Mouse (Mus musculus) c-Kit-positive CD71-positive TER-119-negative erythroid progenitor cells, embryonic 14.5 days (primary cell): Measurements from ENCODE around the gene Atp5j2.
"Not testable (repeated sequence)": the region's sequence is repeated elsewhere in the genome, so short reads cannot be mapped to it uniquely, and the experiment has no call there.

Source experiments
- DNase-seq: peaks from one replicate; pipeline ENCODE4 v3.0.0-alpha.2; 2013; ENCODE audit warnings: low read depth

The Atp5j2 gene

DNA sequence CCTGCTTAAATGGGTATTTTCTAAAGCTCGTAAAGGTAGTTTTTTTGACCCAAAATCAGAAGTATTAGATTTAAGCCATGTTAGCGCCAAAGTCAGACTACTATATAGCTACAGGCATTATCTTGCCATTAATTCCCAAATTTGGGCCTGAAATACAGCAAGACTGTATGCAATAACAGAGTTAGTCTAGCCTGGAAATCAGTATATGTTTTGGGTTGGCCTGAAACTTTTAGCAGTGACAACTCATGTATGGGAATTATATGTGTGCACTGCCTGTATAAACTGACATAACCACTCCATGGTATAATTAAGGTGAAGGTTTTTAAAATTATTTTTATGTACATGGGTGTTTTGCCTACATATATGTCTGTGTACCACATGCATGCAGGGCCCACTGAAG lies at the start of gene Atp5j2:
Gene Atp5j2 (minus strand): TSS at position 101 of the 400 bp plus-strand sequence.
- DNase-seq: no peak

DNA sequence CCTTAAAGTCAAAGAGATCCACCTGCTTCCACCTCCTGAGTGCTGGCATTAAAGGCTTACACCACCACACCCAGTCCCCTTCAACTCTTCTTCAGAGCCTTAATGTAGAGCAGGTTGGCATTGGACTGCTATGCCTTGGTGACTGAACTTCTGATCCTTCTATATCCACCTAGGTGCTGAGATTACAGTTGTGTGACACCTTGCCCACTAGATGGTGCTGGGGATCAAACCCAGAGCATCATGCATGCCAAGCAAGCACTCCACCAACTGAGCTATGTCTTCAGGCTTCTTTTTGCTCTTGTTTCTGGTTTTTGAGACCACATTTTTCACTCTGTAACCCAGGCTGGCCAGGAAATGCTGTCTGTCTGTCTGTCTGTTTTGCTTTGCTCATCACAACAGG lies 42.8 kb upstream of the Atp5j2 start:
- no peak for DNase-seq

DNA sequence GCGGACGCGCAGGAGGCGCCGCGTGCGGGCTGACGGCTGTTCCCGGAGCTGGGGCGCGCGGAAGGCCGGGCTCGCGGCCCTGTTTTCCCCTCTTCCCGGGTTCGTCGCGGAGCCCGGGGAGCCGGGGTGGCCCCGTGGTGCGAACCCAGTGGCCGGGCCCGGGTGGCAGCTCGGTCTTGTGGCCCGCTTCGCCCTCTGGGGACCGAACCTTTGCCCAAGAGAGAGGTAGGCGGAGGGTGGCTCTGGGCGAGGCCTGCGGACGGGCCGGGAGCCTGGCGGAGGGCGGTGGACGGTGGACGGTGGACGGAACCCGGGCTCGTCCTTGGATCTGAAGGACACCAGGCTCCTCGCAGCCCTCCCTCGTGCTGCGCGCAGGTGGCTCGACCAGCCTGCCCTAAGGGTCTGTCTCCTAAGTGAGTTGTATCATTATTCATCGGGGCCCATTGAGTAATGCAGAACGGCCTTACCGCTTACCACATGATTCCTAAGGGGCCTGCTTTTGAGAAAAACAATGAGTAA lies 40.1 kb upstream of the Atp5j2 start:
- no peak for DNase-seq

DNA sequence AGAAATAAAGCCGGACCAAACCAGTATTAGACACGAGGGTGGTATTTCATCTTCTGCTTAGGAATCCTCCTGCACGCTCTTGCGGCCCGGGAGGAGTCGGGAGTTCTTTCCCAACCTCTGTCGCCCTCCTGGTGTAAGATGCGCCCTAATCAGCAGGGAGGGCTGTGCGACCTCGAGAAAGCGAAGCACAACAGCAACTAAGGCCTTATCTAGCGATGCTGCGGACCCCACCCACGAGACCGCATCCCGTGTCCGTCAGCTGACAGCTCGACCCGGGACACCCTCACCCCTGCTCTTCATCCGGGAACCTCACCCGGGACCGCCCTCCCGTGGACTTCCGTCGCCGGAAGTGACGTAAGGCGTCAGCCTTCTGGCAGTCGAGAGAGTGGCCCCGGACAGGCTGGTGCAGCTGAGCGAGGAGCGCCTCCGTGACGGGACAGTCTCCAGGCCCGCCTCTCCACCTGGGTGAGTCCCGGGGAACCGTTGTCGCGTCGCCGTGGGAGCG lies 39.6 kb upstream of the Atp5j2 start, which contains the start of gene Zfp655:
Gene Zfp655 (plus strand): TSS at position 349 of the 505 bp plus-strand sequence.
- DNase-seq: peak; percentile 92

DNA sequence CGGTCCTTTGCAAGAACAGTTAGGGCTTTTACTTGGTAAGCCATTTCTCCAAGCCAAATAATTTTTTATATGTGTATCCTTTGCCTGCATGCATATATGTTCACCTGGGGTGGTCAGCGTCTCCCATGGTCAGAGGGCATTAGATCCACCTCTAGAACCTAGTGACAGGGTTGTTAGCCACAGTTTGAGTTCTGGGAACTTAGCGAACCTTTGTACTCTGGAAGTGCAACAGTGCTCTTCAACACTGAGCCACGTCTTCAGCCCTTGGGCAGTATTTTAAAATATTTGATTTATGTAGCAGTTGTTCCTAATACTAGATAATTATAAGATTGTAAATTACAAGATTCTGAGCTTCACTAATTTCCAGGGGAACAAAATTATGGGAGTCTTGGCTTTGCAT lies 38.8 kb upstream of the Atp5j2 start:
- DNase-seq: no peak

DNA sequence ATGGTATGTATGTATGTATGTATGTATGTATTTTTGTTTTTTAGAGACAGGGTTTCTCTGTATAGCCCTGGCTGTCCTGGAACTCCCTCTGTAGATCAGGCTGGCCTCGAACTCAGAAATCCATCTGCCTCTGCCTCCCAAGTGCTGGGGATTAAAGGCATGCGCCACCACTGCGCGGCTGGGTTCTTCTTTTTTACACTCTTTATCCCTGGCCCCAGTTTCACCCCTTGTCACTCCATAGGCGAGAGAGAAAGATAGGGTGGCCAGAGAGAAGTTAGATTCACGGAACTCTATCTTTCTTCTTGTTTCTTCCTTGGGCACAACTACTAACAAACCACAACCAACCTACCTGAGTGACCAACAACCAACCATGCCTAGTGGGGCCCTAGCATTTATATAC lies 37.4 kb upstream of the Atp5j2 start:
- not testable (repeated sequence) for DNase-seq

DNA sequence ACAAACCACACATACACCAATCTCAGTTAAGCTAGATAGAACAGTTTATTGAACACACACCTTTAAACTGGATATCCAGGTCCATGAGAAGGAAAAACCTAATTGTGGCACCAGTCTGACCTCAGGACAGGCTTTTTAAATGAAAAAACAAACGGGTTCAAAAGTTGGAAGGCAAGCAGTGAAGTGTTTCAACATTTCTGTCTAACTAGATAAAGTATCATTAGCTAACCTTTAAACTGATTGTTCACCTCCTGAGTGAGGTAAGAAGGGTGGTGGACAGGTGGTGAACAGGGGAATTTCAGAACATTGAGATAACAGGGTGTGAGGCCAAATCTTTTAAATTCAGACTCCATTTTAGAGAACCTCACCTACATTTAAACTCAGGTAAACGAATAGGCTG lies 34.6 kb upstream of the Atp5j2 start:
- no peak for DNase-seq

DNA sequence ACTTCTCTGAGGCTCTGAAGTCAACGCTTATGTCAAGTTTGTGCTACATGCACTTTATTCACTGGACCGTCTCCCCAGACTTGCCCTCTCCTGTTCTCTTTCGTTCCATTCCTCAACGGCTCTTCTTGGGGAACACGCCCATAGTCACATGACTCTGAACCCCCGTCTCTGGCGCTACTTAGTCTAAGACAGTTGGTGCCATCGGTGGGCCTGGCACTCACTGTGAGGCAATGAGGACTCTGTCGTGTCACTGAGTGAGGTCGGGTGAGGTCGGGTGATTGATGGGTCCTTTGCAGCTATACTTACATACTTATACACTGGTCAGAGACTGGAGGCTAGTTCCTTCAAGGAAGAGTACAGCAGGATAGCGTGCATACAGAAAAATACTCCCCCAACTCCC lies 31.5 kb upstream of the Atp5j2 start:
- no peak for DNase-seq

DNA sequence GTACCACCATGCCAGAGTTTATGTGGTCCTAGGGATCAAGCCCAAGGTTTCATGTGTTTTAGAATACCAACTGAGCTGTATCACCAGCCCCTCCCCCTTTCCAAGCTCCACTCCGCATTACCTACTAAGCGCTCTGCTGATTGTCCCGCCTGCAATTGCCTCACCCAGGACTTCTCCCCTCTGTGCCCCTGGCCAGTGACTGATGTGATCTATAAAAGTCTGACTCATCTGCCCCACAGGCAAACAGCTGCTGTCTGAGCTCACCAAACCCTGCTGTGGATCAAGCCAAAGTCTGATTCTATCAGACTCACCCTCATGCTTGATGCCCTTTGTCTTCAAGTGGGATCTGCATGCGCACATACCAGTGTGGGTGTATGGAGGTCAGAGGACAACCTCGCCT lies 31.0 kb upstream of the Atp5j2 start:
- no peak for DNase-seq

DNA sequence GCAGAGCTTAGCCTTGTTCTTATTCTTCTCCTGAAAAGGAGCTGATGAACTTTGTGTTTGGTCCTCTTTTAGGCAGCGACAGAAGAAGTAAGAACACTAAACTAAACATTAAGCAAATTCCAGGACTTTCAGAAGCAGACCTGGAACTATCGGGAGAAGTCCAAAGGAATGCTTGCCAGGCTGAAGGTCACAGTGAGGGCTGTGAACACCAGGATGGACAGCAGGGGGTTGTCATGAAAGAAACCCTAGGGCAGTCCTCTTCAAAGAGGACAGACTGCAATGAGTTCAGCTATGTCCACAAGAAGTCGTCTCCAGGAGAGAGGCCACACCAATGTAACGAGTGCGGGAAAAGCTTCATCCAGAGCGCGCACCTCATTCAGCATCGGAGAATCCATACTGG lies 28.1 kb upstream of the Atp5j2 start:
- no peak for DNase-seq

DNA sequence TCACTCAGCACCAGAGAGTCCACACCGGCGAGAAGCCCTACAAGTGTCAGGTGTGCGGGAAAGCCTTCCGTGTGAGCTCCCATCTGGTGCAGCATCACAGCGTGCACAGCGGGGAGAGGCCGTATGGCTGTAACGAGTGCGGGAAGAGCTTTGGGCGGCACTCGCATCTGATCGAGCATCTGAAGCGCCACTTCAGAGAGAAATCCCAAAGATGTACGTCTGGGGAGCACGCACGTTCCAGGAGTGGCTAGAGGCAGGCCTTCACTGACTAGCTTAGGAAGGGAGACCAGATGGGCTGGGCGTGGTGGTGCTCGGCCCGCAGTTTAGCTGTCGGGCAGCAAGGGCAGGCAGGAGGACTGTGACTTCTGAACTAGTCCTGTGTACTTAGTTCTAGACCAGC lies 26.8 kb upstream of the Atp5j2 start:
- no peak for DNase-seq

DNA sequence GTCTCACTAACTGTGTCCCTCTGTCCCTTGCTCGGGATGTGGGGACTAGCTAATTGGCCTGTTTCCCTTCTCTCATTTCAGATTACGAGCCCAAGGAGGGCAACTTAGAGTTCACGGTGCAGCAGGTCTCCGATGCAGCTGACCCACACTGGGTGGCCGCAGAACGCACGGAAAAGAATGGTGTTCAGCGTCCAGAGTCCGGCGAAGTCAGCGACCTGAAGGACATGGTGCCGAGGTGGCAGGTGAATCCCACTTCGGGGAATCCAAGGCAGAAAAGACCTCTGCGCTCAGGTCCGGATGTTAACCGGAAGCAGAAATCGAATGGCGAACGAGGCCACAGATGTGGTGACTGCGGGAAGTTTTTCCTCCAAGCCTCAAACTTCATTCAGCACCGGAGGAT lies 26.3 kb upstream of the Atp5j2 start:
- no peak for DNase-seq

DNA sequence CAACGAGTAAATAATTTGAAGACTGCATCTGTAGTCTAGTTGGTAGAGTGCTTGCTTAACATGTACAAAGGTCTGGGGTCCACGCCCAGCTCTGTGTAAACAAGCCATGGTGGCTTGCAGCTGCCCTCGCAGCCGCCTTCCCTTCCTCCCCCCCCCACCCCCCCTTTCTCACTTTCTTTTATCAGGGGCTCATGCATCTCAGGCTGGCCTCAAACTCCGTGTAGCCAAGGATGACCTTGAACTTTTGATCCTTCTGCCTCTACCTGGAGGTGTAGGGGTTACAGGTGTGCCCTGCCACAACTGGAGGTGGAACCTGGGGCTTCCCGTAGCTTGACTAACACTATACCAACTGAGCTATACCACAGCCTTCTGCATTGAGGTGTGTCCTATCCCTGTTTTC lies 25.9 kb upstream of the Atp5j2 start:
- DNase-seq: no peak

DNA sequence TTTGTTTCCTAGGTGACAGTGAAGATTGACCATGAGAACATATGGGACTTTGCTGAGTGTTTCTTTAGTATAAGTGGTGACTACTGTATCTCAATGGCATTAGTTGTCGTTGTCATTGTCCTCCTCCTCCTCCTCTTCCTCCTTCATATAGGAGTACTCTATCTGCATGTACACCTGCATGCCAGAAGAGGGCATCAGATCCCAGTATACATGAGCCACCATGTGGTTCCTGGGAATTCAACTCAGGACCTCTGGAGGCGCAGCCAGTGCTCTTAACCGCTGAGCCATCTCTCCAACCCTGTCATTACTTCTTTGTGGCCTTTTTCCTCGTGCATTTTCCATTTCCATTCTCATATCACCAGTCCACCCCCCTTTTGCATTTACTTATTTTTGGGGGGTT lies 22.8 kb upstream of the Atp5j2 start:
- no peak for DNase-seq

DNA sequence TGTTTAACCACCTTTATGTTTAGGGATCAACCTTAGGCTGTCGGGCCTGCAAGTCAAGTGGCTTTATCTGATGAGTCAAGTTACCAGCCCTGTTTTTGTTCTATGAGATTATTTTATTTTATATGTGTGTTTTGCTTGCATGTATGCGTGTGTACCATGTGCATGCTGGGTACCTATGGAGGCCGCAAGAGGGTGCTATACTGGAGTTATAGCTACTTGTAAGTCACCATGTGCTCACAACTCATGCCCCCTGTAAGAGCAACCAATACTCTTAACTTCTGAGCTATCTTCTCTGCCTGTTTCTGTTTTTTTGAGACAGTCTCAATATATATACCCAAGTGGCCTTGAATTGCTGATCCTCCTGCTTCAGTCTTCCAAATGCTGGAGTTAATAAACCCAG lies 21.6 kb upstream of the Atp5j2 start:
- DNase-seq: no peak

DNA sequence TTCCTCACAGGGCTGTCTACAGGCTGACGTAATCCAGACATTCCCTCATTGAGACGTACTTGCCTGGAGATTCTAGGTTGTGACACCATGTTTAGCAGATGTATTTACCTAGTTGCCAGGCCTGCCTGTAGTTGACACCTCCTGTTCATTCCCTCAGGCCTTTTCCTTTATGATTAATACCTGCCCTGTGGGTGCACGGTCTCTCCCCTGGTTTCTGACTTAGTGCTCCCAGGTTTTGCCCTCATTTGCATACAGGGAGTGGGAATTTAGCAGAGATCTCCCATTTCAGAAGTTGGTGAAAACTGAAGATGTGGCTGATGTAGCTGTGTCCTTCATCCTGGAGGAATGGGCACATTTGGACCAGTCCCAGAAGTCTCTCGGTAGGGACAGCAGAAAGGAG lies 20.4 kb upstream of the Atp5j2 start:
- no peak for DNase-seq

DNA sequence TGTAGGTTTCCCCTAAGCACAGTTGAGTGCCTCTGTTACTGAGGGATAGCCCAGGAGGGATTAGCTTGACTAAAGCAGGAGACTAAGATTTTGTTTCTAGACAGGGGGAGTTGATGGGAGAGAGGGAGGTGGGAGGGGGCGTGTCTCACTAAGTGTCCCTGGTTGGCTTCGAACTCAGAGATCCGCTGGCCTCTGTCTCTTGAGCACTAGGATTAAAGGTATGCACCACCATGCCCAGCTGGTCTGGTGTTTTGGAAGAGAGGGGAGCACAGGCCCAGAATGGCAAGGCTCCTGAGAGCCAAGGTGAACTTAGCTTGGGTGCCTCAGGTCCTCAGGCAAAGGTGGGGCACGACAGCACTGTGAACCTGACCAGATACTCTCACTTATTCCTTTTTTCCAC lies 19.5 kb upstream of the Atp5j2 start:
- DNase-seq: no peak

DNA sequence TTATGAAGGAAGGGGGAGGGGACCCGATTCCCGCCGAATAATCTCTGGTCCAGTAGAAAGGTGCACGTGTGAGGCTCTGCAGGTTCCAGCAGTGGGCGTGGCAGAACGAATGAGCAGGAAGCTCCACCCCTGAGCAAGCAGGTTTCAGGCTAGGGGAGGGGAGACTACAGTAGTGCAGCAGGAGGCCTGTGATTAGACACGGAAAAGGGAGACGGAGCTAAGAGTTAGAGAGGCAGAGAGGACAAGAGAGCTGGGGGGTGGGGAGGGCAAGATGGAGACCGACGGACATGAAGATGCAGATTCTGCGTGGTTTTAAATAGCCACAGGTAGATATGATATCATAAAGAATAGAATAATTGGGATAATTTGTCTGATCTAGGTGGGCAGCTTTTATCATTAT lies 16.5 kb upstream of the Atp5j2 start:
- DNase-seq: not testable (repeated sequence)

DNA sequence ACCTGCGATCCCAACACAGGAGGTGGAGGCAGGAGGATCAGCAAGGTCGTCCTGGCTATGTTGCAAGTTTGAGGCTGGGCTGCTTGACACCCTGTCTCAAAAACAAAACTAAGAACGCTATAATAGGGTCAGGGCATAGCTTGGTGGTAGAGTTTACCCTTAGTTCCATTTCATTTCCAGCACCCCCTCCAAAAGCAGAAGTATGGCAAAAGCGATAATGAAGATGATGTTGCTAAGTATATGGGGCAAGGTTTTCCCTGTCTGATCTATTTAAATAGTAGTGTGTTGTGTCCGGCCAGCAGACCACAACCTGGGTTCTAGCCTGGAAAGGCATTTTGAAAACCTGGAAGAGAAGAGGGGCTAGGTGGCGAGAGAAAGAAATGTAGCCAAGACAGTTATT lies 16.1 kb upstream of the Atp5j2 start:
- no peak for DNase-seq

DNA sequence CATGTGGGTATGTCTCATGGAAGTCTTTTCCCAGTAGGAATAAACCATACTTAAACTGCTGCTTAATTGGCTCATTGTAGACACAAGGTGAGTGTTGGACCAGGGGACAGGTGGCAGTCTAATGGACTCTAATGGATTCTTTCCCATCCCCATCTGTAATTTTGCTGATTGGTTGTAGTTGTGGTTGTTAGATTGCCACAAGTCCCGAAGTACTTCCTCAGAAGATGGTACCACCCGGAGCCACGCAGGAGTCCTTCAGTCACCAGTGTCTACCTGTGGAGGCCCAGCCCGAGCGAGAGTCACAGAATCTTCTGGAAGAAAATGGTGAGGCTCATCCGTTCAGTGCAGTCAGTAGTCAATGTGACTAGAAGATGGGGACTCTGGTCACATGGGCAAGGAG lies 15.5 kb upstream of the Atp5j2 start:
- DNase-seq: no peak

DNA sequence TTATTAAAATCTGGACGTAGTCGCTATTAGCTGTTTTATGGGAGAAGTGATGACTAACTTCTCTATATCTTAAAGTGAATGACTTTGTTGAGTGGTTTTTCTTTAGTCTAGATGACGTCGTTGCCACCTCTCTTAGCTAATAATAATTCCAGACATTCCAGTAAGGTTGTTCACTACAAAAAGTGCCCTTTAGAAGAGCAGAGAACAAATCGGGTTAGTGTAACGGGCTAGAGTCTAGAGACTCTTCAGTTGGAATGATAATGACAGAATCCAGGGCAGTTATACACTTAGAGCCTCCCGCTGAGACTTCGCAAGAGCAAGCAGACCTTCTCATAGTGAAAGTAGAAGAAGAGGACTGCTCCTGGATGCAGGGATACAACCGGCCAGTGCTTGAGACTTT lies 13.2 kb upstream of the Atp5j2 start:
- no peak for DNase-seq

DNA sequence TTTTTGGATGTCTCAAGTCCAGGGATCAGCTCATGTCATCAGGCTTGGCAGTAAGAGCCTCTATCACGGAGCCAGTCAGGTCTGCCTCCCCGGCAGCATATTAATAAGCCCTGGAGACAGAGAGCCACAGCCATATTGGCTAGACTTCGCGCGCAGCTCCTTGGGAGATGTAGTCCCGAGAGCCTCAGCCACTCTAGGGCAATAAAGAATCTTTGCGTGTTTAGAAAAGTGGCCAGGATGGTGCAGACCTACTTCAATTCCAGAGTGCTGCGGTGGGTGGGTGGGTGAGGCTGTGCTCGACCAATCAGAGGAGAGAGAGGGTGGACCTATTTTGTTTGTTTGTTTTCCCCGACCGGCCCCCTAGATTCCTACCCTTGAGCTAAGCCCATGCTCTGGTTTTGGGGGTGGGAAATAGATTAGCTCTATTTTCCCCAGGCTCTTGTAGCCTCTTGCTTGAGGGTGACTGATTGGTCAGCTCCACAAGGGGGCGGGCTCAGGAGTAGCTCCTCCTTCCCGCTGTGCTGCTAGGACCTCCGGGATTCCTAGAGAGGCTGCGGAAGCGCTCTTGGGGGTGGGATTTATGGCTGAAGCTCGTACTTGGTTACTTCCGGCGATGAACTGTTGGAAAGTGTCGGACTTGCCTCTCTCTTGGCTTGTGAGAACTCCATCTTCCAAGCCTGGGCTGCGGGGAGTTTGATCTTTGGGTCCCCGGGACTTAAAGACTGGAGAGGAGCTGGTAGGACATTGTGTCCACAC lies 12.3 kb upstream of the Atp5j2 start, which contains the start of gene Zkscan5:
Gene Zkscan5 (plus strand): TSS at position 627 of the 756 bp plus-strand sequence.
- DNase-seq: peak; percentile 95

DNA sequence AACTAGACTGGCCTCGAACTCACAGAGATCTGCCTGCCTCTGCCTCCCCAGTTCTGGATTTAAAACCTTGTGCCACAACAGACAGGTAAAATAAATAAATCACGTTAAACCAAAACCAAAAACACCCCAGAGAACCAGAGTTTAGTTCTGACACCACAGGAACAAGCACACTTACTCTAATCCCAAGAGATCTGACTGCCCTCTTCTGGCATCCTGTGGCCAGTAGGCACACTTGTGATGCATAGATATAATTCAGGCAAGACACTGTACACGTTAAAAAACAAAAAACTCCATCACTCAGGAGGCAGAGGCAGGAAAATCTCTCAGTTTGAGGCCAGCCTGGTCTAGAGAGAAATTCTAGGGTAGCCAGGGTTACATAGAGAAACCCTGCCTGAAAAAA lies 10.6 kb upstream of the Atp5j2 start:
- no peak for DNase-seq
